Mouse (Mus musculus) gonadal fat pad, adult 2 months (tissue): ENCODE results near the gene Agbl3. TPM values are rescaled to one million over a fixed set of nuclear protein-coding genes. Genes with fewer than 3 reads are reported as not detected.
A peak's percentile ranks its signal among the peaks of the same experiment; 100 is the strongest.

Source experiments
- DNase-seq: peaks from one replicate; pipeline ENCODE4 v3.0.0-alpha.2; 2012; ENCODE audit warnings: low read depth
- polyA plus RNA-seq: library from polyadenylated mRNA; depleted of rRNA; stranded (reverse); fragments of >200 nt; gene quantifications from 2 replicates; pipeline ENCODE4 v1.2.3, GENCODE M21; 2012

Agbl3 gene
- polyA plus RNA-seq, 1 experiment = 9.4 TPM

DNA sequence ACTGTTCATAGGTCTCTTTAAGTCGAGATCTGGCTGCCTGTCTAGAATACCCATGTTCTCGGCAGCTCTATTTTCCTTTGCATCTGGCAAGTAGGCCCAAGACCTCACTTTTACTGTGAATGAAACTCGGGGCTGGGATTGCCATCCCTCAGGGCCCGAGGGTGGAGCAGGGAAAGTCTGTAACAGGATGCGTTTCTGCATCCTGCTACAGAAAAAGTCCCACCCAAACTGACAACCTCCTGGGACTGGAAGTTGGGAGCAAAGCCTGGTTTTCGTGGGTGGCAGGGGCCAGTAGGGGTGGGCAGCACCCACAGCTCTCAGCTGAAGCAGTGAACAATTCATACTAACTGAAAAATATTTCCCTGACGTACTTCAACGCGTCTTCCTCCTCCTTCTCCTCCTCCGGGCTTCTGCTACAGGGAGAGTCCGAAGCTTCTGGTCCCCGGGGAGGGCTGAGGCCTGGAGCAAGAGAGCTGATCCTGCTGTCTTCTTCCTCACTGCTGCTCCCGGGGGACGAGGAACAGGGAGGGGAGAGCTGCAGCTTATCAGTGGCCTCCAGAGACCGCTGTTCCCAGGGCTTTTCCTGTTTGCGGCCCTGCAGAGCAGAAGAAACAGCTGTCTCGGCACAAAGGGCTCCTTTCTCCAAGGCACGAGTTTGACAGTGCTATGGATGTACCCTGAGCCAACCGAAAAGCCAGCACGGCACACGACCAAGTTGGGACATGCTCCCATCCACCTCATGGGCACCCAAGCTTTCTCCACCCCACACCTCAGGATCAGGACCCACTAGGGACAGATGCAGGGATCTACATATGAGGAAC, 94.1 kb downstream of the Agbl3 start:
- DNase-seq = no peak

- no peak for DNase-seq
These were observed 95.1 kb downstream of the Agbl3 start for GRCm38 (mm10) chr6:34875268-34875761.

- no peak for DNase-seq
These were observed 96.0 kb downstream of the Agbl3 start for GRCm38 (mm10) chr6:34875966-34876834.

- no peak for DNase-seq
These were observed 96.6 kb downstream of the Agbl3 start for GRCm38 (mm10) chr6:34876835-34877156.

- DNase-seq = peak; percentile 30
These were observed 97.5 kb downstream of the Agbl3 start, which contains the start of gene Cyren for GRCm38 (mm10) chr6:34877509-34878321. Cyren (minus strand) TSS chr6:34878060.

DNA sequence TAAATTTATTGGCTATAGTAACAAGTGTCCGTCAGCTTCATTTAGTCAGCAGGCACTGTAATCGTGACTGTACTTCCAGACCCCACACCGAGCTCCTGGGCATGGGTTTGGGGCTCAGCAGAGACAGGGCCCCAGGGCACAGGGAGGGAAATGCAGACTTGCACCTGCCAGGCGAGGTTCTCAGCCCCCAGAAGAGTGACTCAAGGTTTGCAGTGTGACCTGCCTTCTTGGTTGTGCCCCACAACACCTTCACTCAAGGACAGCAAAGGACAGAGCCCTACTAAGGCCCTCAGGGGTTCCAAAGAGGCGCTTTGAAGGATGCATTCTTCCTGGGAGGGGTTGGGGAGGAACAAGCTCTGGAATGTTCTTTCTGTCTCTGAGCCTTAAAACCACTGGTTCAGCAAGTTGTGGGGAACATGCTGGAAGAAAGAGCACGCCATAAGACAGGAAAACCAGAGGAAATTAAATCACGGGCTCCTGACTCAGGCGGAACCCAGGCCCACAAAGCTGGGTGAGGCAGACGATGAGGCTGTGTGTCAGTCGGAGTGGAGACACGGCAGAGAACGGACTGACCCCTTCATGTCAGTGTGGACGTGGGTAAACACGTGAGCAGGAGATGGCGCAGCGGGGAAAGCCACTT, 99.0 kb downstream of the Agbl3 start:
- no peak for DNase-seq

DNA sequence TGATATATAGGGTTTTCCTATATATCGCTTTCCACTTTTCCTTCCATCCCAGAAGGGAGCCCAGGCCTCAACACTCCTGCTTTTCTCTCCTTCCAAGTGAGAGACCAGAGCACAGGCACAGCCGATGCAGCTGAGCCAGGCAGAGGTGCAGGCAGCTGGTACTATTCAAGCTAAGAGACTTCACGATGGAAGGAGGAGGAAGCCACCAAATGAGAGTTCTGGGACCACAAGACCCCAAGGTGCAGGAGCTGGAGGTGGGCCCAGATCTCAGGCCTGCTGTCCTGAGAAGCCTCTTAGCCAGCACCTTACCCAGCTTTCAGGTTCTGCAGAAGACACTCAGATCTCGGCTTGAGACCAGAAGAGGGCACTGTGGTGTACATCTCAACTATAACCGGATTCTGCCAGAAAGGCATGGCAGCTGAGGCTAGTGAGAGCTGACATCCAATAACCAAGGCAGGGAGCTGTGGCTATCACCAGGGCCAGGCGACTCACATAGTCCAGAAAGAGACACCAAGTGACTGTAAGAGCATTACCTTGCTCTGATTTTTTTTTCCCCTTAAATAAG, 99.8 kb downstream of the Agbl3 start:
- DNase-seq = no peak

- no peak for DNase-seq
These were observed 104.5 kb downstream of the Agbl3 start for GRCm38 (mm10) chr6:34884724-34885123.

GRCm38 (mm10) chr6:34887131-34887850, 107.1 kb downstream of the Agbl3 start:
- no peak for DNase-seq

DNA sequence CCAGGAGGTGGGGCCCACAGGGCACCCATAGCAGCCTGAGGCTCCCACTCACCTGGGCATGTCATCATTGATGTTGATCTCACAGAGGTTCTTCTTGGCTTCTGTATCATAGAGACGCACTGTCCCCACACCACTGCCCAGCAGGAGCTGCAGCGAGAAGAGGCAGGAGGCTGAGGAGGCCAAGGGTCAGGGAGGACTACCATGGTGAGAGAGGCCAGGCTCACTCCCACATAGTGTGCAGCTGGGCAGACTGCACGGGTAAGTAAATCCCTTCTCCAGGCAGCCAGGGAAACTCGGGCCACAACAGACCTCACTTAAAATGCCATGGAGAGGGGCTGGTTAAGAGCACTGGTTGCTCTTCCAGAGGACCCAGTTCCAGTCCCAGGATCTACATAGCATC, 109.0 kb downstream of the Agbl3 start:
- no peak for DNase-seq

GRCm38 (mm10) chr6:34895569-34895968, 115.3 kb downstream of the Agbl3 start:
- no peak for DNase-seq

DNA sequence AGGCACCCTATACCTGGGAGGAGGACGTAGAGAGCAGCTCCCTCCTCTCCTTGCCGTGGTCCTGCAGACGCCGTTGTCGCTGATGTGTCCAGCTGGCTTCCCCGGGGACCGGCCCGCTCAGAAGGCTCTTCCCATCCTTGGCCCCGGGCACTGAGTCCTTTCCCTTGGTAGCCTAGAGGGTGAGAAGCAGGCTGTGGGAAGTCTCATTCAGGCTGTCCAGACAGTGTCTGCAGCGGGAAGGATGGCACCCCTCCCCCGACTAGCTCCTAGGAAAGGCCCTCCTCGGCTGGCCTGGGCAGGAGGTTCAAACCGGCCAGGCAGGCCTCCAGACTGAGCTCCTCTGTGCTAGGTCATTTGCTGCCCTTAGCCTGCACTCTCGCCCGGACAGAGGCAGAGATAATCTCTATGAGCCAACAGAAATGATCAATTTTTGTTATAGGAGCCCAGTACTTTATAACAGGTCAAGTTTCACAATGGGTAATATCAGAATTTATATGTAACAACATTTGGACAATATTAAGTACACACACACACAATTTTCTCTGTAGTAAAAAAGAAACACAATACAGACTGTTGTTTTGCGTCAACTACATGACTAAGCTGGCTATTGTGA, 116.0 kb downstream of the Agbl3 start:
- DNase-seq = no peak

GRCm38 (mm10) chr6:34899127-34899526, 118.9 kb downstream of the Agbl3 start:
- DNase-seq = no peak

DNA sequence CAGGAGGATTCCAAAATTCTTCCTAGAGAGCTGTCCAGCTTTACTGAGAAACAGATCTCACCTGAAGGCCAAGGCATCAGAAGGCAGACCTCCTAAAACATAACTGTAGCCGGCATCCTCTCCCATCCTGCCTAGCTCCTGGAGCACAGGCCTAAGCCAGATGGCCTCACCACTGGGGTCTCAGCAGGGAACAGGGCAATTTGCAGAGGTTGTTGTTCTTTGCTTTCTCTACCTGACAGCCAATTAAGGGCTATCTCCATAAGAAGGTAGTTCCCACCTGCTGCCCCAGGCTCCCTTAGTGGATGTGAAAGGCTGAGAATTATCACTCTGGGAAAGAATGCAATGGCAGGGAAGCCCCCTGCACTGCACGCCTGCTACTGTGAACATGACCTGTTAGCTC, 120.8 kb downstream of the Agbl3 start:
- DNase-seq = no peak

- no peak for DNase-seq
These were observed 121.7 kb downstream of the Agbl3 start for GRCm38 (mm10) chr6:34901911-34902444.

DNA sequence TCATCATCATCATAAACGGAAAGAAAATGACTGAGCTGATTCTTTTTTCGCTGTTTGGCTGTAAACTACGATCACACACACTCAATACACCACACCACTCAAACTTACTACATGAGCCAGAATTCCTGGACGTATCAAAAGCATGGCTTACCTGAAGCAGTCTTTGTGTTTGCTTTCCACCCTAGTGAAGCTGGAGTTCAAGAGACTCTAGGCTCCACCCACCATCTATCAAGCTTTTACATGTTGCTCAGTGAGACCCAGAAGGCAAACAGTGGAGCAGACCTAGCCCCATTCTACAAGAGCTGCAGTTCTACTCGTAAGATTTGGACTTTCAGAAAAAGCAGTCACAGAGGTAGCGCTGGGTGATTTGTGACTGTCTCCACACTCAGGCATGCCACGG, 122.3 kb downstream of the Agbl3 start:
- DNase-seq = no peak

- no peak for DNase-seq
These were observed 123.2 kb downstream of the Agbl3 start for GRCm38 (mm10) chr6:34903441-34903840.

GRCm38 (mm10) chr6:34903851-34904250, 123.6 kb downstream of the Agbl3 start:
- no peak for DNase-seq

DNA sequence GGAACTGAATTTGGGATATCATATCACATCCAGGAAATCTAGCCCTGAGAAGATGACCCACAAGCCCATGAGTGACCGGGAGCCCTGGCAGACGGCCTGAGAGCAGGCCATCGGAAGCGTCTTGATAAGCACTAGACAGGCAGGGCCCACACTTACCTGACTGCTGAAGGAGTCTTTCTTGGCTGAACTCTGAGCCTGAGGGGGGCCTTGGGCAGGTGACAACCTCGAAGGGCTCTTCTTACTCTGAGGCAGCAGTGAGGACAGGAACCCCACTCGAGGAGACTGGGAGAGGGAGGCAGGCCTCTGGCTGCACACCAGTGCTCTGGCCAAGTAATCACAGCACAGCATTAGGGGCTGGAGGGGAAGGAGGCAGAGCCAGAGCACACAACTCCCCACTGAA, 124.1 kb downstream of the Agbl3 start:
- no peak for DNase-seq

DNA sequence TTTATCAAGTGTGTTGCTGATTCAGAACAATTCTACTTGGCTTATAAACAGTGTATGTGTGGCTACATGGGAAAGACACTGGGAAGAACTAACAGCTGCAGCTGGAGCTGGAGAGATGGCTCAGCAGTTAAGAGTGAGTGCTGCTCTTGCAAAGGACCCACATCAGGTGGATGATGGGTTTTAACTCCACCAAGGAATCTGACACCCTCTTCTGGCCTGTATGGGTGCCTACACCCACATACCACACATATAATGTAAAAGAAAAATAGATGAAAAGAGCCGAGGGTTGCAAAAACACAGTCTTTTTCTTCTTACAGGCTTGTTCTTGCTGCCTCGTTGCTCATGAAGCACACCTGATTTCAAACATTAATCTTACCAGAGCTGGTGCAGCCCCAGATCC, 125.9 kb downstream of the Agbl3 start:
- no peak for DNase-seq
